Mouse (Mus musculus): ENCODE results near the gene Pik3ca.

Pik3ca gene

DNA sequence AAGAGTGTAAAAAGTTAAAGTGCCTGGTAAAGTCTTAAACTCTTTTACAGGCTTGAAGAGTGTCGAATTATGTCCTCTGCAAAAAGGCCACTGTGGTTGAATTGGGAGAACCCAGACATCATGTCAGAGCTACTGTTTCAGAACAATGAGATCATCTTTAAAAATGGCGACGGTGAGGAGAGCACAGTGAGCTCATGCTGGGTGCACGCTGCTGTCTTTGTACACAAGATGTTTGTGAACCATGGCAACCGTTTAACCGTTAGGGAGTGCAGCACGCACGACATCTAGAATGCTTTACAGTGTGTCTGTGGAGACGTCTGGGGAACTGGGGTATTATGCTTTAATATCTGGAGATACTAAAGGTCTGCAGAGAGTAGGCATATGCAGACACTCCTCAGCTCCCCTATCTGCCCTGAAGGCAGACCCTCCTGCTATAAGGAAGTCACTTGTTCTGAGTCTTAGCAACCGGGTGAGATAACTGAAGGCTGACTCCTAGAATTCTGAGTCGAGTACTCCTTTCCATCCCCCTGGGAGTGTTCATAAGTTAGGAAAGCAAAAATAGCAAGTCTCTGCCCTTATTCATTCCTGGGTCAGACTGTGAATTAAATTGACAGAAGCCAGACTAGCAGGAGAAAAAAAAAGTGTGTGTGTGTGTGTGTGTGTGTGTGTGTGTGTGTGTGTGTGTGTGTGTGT is 57.0 kb downstream of the Pik3ca start:
- peak; percentile 26 for DNase-seq (ENCODE audit: low spot score)

DNA sequence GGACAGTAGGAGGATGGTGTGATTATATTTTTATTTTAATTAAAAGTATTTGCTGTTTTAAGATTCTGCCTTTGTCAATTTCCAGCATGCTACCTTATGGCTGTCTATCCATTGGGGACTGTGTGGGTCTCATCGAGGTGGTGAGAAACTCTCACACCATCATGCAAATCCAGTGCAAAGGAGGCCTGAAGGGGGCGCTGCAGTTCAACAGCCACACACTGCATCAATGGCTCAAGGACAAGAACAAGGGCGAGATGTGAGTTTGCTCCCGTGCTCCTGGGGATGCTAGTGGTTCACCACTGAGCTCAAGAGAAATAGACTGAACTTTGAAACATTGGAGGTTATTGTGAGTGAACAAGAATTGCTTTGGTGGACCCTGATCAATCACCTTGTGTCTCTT is 62.3 kb downstream of the Pik3ca start:
- peak; percentile 69 for DNase-seq (ENCODE audit: low spot score)

DNA sequence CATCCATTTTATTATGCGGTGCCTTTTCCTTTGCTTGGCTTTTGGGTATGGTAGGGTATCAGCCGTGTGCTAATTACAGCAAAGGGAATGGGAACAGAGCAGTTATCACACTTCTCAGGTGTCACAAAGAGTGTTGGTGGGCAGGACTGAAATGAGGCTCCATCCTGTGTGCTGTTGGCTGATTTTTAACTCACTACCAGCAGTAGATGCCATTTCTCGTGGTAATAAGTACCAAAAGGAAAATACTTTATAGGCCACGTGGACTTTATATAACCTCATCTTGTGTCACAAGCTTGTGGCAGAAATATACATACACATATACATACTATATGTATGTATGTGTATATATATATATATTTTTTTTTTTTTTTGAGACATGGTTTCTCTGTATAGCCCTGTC is 69.8 kb downstream of the Pik3ca start:
- DNase-seq (ENCODE audit: low spot score) = no peak

DNA sequence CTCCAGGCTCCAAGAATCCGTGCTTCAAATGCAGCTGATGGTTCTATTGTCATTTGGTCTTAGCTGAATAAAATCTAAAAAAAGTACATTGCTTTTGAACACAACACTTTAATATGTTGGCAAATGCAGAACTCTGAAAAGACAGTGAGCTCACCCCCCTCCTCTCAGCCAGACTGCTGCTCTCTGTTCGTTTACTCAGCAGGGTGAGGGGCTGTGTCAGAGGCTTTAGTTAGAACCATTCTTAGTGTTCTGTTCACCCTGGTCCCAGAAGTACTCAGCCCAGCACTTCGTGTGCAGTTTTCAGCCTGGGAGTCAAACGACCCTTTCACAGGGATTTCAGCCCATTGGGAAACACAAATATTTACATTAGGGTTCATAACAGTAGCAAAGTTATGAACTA is 70.9 kb downstream of the Pik3ca start:
- DNase-seq (ENCODE audit: low spot score) = peak; percentile 7

DNA sequence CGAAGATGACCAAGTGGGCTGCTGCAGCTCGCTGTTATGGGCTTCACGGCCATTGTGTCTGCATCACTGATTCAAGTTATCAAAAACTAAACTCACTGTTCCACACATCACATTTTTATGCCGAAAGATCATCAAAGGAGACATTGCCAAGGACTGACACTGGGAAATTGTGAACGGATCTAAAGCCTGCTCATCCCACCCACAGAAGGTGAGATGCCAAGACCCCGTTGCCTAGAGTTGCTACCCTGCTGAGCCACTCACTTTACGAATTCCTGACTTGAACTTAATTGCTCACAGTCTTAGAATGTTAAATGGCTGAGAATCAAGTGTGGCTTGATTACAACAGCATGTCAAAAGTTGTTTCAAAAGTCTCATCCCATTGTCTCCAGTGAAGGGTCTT is 73.0 kb downstream of the Pik3ca start:
- DNase-seq (ENCODE audit: low spot score) = no peak

DNA sequence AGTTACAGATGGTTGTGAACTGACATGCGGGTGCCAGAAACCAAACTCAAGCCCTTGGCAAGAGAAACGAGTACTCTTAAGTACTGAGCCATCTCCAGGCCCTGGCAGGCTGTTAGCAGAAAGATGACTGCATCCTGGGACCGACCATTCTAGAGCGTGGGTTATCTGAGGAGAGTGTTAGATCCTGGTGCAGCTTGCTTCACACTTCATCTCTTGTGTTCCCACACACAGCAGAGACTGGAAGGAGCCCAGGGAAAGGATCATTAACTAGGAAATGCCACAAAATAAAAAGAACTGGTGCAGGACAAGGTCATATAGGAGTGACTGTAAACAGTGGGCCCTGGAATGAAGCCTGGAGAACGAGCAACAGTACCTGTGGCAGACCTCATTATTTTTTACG is 73.6 kb downstream of the Pik3ca start:
- DNase-seq (ENCODE audit: low spot score) = no peak

DNA sequence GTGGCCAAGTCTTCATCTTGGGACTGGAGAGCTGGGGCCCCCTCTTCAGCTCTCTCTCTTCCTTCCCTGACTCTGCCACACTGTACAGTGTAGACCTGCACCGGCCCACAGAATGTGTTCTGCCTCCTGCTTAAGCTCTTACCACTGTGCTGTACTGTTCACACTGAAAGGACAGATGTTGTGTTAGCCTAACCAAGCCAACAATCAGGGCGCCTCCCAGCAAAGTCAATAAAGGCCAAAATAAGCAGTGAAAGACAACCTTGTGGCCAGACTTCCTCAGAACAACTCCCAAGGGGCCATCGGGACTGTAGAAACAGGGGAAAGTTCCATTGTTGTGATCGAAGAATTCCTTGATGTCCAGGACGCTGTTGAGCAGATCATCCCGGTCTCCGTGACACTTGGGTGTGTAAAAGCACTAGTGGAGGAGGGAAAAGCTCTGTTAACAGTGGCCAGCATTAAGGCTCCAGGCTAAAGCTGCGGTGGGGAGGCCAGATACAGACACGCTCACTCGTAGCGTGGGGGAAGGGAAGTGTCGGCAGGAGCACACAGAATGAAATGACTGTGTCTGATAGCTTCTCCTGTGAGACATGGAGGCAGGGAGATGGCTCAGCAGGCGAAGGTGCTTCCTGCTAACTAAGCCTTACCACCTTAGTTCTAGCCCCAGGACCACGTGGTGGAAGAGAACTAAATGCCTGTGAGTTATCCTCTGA is 74.9 kb downstream of the Pik3ca start:
- no peak for DNase-seq (ENCODE audit: low spot score)

DNA sequence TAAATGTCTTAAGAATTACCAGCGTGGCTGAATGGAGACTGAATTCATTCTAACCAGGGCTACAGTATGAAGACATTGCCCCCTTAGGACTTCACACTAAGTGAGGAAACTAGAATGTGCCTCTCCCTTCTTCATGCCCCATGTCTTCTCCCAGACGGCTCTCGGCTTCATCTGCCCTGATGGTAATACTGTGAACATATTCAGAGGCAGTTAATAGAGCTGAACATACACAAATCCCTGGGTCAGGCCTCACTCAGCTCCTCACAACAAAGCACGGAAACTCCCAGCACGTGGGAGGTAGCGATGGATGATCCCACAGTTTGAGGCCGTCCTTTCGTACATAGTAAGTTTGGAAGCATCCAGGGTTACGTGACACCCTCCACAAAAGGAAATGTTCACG is 75.7 kb downstream of the Pik3ca start:
- DNase-seq (ENCODE audit: low spot score) = no peak

DNA sequence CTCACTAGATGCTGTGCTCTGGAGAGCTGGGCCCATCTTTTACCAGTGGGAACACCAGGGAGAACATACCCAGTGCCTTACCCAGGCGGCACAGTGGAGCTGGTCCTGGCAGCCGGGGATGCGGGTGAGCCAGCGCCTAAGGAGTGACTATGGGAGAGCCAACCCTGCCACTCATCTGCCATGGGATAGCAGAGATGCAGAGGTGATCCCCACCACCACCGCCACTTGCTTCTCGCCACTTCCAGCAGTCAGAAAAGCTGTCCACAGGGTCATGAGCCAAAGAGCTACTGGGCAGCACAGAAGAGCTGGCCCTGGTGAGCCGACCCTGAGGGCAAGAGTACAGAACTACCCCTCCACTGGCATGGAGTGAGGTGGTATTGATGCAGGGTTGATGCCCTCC is 82.5 kb downstream of the Pik3ca start:
- DNase-seq (ENCODE audit: low spot score) = no peak

DNA sequence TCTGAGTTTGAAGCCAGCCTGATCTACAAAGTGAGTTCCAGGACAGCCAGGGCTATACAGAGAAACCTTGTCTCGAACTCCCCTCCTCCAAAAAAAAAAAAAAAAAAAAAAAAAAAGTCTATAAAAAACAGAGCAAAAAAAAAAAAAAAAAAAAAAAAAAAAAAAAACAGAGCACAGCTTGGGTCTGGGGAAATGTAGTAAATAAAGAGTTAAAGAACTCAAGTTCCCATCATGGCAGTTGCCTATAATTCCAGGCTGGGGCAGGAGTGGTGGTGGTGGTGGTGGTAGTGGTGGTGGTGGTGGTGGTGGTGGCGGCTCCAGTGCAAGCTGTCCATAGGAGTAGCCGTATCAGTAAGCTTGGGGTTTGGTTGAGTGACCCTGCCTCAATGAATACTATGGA is 85.6 kb downstream of the Pik3ca start:
- no peak for DNase-seq (ENCODE audit: low spot score)

DNA sequence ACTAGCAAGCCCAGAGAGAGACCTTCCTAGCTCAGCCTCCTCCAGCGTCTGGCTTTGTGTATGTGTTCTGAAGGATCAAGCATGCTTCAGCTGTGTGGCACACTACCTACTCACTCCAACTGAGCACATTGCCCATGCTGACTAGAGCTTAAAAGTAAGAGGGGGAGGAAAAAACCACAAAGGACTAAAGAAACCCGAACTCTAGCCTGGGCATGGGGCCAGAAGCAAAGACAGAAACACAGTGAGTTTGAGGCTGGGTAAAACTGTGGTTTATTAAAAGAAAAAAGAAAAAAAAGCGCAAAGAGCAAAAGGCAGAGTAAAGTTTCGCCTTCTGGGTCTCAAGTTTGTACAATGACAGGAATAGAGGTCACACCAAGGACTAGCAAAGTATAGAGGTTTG is 89.1 kb downstream of the Pik3ca start:
- peak; percentile 31 for DNase-seq (ENCODE audit: low spot score)

DNA sequence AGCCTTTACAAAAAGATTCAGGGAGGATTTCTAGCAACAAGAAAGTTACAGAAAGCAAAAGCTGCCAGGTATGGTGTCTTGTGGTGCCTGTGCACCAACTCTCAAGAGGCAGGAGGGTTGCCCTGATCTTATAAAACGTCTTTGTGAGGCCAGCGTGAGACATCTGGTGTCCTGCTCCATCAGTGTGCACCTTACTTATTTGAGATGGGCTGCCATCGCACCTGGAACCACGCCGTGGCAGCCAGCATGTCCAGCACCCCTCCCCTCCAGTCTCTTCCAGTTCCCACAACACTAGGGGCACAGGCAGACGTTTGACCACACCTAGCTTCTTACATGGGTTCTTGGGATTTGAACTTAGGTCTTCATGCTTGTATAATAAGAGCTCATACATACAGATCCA is 90.7 kb downstream of the Pik3ca start:
- no peak for DNase-seq (ENCODE audit: low spot score)

DNA sequence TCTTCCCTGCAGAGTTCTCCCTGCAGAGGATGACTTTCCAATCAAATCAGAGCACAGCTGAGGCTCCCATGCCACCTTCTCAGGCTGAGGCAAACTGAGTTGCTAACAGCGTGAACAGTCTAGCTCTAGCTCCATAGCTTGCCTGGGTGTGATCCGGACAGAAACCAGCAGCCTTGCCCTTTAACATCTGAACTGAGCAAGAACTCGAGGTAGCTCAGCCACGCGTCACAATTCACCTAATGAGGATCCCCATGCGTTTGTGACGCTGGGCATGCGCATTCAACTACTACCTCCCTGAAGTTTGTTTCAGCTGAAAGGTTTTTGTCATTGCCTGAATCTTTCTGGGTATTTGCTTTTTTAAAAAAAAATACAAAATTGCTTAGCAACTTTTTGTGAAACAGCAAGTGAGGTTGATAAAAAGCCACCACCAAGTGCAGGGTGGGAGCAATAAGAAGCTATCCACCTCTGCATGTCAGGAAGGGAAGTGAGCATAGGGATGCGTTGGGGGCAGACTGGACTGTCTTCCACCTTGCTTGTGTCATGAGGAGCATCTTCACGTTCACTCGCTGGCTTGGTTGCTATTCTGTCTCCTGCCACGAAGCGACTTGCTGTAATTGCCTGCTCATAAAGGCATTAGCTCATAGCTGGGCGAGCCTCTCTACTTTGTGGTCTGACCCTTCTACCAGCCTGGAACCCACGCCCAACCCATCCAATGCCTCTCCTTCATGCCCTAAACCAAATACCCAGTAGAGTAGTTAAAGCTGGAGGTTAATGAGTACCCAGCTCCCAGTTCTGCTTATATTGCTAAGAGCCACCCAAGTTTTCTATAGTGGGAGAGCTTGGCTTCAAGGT is 92.8 kb downstream of the Pik3ca start:
- no peak for DNase-seq (ENCODE audit: low spot score)

DNA sequence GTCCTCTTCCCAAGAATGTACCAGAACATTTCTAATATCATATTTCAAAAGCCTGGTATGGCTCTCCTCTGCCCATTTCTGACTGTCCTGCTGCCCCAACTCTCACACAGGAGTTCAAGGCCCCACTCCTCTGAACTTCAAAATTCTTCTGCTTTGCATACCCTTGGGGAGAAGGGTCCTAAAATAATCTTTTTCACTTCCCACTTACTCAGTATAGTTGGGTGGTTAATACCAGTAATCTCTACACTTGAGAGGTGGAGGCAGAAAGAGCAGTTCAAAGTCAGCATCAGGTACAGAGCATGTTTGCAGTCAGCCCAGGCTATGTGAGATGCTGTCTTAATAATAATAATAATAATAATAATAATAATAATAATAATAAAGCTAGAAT is 93.5 kb downstream of the Pik3ca start:
- no peak for DNase-seq (ENCODE audit: low spot score)

DNA sequence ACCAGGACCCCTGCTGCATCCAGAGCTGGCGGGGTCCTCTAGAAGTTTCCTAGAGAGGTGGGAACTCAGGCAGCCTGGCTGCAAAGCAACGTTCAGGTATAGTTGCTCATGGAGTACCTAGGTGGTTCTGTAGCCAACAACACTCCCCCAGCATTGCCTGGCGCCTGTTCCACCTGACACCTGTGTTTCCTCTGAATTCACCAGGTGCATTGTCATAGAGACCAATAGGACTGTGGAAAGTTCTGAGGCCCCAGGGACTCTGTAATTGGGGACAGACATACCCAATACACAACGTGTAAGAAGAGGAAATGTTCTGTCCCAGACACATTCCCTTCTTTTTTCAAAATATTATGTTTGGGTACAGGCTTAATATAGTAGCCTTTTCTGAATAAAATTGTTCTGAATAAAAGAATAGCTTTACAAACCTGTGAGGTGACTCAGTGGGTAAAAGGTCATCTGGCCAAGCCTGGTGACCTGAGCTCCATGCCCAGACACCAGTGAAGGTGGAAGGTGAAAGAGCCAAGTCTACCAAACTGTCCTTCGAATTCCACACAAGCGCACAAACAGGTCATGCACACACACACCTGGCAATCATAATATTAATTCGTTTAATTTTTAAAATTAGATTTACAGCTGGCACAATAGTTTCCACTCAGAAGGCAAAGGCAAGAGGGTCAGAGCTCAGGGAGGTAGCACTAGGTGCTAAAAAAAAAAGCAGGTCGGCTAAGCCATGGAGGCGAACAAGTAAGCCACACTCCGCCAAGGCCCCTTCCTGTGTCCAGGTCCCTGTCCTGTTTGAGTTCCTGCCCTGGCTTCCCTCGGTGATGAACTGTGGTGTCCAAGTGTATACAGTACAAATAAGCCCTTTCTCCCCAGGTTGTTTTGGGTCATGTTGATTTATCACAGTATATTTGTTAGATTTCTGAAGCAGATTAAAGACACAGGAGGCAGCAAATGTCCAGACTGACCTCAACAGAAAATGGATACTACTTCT is 94.9 kb downstream of the Pik3ca start, which contains the start of gene Kcnmb3:
TSS of gene Kcnmb3 (minus strand) at position 135 of the 994 bp plus-strand sequence.
- DNase-seq (ENCODE audit: low spot score) = no peak

DNA sequence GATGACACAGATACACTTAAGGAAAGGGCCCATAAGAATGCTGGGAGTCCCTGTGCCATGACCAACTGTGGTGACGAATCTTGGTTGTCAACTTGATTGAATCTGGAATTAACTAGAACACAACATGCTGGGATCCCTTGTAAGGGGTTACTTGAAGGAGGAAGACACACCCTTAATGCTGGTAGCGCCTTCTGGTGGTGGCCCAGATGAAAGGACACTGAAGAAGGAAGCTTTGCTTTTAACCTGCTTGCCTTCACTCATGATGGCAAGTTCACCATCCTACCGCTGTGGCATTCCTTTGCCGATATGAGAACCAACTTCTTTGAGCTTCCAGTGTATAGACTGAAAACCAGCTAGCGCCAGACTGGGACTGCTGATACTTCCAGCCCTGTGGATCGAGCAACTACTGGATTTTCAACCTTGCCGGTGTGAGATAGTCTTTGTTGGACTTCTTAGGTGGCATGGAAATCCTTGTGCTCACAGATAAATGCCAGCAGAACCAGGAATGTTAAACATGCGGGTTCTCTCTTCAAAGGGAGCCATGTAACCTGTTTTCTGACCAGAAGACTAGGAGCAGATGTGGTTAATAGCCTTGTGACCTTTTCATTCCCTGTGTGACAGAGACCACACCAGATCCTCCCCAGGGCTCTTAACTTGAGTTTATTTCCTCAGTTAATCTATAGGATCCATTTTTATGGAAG is 97.1 kb downstream of the Pik3ca start:
- no peak for DNase-seq (ENCODE audit: low spot score)

DNA sequence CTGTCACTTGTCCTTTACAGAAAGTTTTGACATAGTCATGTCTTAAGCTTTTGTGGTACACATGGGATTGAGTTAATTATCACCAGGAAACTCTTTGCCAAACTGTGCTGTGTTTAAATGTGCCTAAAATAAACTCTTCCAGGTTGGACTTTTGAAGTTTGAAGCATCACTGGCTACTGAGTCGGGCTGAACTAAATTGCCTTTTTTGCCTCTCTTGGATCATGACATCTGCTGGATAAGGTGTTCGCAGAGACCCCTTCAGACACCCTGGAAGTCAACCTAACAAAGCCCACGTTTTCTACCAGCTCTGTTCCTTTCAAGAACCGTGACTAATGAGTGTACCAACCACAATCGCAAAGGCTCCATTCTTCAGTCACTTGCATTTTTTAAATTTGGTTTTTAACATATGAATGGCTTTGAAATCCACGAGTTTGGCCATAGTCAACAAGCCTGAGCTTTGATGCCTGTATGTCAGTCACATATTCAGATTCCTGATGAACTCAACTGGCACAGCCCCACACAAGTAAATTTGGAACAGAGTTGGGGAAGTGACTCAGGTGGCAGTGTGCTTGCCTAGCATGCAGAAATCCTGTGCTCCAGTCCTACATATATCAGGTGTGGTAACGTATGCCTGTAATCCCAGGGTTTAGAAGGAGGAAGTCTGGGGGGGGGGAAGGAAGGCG is 97.8 kb downstream of the Pik3ca start:
- DNase-seq (ENCODE audit: low spot score) = no peak

DNA sequence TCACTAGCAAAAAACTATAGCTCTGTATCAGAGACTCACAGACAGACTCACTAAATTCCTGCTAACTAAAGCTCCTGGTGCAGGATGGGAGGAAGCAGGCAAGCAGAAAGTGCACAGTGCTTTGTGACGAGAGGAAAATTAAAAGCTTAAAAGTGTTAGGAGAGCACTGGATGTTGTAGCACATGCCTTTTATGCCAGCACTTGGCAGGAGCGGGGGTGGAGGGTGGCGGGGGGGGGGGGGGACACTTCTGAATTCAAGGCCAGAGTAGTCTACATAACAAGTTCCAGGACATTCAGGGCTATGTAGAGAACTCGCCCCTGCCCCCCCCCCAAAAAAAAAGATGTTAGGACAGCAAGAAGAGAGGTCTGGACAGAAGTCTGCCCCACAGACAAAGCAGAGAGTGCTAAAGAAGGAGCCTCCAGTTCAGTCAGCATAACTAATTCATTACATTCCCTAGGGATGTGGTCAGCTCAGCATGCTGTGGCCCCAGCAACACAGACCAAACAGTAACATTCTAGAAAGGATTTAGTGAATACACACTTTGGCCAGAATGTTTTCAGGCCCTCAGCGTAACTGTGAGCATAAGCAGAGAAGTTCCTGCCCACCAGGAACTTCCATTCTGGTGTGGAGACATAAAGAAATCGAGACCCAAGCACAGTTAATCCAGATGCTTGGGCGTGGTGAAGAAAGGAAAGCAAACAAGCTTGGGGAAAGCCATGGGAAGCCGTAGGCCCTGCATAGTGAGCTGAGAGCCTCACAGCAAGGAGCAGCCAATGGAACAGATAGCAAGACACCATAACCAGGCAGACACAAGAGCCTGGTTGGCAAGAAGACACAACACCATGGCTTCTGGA is 98.6 kb downstream of the Pik3ca start:
- DNase-seq (ENCODE audit: low spot score) = no peak

DNA sequence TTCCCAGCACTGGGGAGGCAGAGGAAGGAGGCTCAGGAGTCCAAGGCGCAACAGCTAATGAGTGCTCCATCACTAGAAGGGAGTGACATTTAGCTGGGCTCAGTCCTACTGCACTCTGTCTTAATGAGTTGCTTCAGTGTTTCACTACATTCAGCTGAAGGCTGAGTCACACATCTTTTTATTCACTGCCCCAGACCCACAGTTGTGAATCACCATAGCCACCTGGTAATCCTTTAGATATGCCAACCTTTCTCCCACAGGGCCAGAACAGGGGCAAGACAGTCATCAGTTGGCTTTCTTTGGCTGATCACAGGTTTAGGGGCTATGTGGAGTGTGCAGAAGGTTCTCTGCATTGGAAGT is 99.2 kb downstream of the Pik3ca start:
- no peak for DNase-seq (ENCODE audit: low spot score)

DNA sequence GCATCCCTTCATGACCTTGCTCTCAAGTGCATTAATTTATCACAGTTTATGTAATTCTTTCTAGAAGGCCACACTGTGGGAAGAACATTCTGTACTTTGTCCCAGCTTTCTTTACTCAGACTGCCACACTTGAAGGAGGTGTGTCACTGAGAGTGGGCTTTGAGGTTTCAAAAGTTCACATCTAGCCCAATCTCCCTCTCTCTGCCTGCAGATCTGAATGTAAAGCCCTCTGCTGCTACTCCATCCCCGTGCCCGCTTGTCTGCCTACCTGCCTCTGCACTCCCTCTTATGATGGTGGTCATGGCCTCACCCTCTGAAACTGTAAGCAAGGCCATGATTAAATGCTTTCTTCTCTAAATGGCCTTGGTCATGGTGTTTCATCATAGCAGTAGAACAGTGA is 102.9 kb downstream of the Pik3ca start:
- no peak for DNase-seq (ENCODE audit: low spot score)

All from testis, postnatal 10 days (tissue).